Mouse (Mus musculus): ENCODE results near the gene Gja4. TPM values are rescaled to one million over a fixed set of nuclear protein-coding genes. Genes with fewer than 3 reads are reported as not detected.

Gene Gja4
- total RNA-seq (2015; ENCODE audit: low replicate concordance): not detected in 2 replicates
- not detected in 2 replicates for total RNA-seq (2017; ENCODE audit: low replicate concordance)

GRCm38 (mm10) chr4:127313861-127314260 lies at the start of gene Gja4:
Gene Gja4, minus strand, starts transcription at chr4:127314039.
- no peak for ATAC-seq (replicated peaks; ENCODE audit: low FRiP score, poor library complexity, severe bottlenecking)

- no peak for ATAC-seq (replicated peaks; ENCODE audit: low FRiP score, poor library complexity, severe bottlenecking)
Measured at GRCm38 (mm10) chr4:127363331-127363730, 49.5 kb upstream of the Gja4 start.

GRCm38 (mm10) chr4:127362520-127362919 lies 48.7 kb upstream of the Gja4 start:
- no peak for ATAC-seq (replicated peaks; ENCODE audit: low FRiP score, poor library complexity, severe bottlenecking)

- ATAC-seq (replicated peaks; ENCODE audit: low FRiP score, poor library complexity, severe bottlenecking): no peak
Measured at GRCm38 (mm10) chr4:127358018-127358417, 44.2 kb upstream of the Gja4 start, which contains the start of gene Gjb5. Gene Gjb5, minus strand, starts transcription at chr4:127358181.

- ATAC-seq (replicated peaks; ENCODE audit: low FRiP score, poor library complexity, severe bottlenecking): no peak
Measured at GRCm38 (mm10) chr4:127354506-127355485, 41.0 kb upstream of the Gja4 start.

GRCm38 (mm10) chr4:127353951-127354438 lies 40.2 kb upstream of the Gja4 start, which contains the start of gene Gjb4:
Gene Gjb4, minus strand, starts transcription at chr4:127354081.
- ATAC-seq (replicated peaks; ENCODE audit: low FRiP score, poor library complexity, severe bottlenecking): no peak

- ATAC-seq (replicated peaks; ENCODE audit: low FRiP score, poor library complexity, severe bottlenecking): no peak
Measured at GRCm38 (mm10) chr4:127352594-127352993, 38.8 kb upstream of the Gja4 start.

GRCm38 (mm10) chr4:127349560-127350300 lies 35.9 kb upstream of the Gja4 start:
- ATAC-seq (replicated peaks; ENCODE audit: low FRiP score, poor library complexity, severe bottlenecking): no peak

GRCm38 (mm10) chr4:127345000-127345399 lies 31.2 kb upstream of the Gja4 start:
- ATAC-seq (replicated peaks; ENCODE audit: low FRiP score, poor library complexity, severe bottlenecking): no peak

- no peak for ATAC-seq (replicated peaks; ENCODE audit: low FRiP score, poor library complexity, severe bottlenecking)
Measured at GRCm38 (mm10) chr4:127341372-127341771, 27.5 kb upstream of the Gja4 start.

- ATAC-seq (replicated peaks; ENCODE audit: low FRiP score, poor library complexity, severe bottlenecking): no peak
Measured at GRCm38 (mm10) chr4:127337668-127338067, 23.8 kb upstream of the Gja4 start.

- no peak for ATAC-seq (replicated peaks; ENCODE audit: low FRiP score, poor library complexity, severe bottlenecking)
Measured at GRCm38 (mm10) chr4:127334870-127335504, 21.1 kb upstream of the Gja4 start.

- no peak for ATAC-seq (replicated peaks; ENCODE audit: low FRiP score, poor library complexity, severe bottlenecking)
Measured at GRCm38 (mm10) chr4:127331171-127331570, 17.3 kb upstream of the Gja4 start.

- no peak for ATAC-seq (replicated peaks; ENCODE audit: low FRiP score, poor library complexity, severe bottlenecking)
Measured at GRCm38 (mm10) chr4:127330181-127331100, 16.6 kb upstream of the Gja4 start, which contains the start of gene Gjb3. Gene Gjb3, minus strand, starts transcription at chr4:127330844.

- no peak for ATAC-seq (replicated peaks; ENCODE audit: low FRiP score, poor library complexity, severe bottlenecking)
Measured at GRCm38 (mm10) chr4:127329751-127330150, 15.9 kb upstream of the Gja4 start.

GRCm38 (mm10) chr4:127329046-127329445 lies 15.2 kb upstream of the Gja4 start:
- no peak for ATAC-seq (replicated peaks; ENCODE audit: low FRiP score, poor library complexity, severe bottlenecking)

- ATAC-seq (replicated peaks; ENCODE audit: low FRiP score, poor library complexity, severe bottlenecking): no peak
Measured at GRCm38 (mm10) chr4:127328378-127328777, 14.5 kb upstream of the Gja4 start.

- ATAC-seq (replicated peaks; ENCODE audit: low FRiP score, poor library complexity, severe bottlenecking): no peak
Measured at GRCm38 (mm10) chr4:127327749-127328148, 13.9 kb upstream of the Gja4 start.

- ATAC-seq (replicated peaks; ENCODE audit: low FRiP score, poor library complexity, severe bottlenecking): no peak
Measured at GRCm38 (mm10) chr4:127327258-127327657, 13.4 kb upstream of the Gja4 start.
